Mouse (Mus musculus): ENCODE measurements around the gene Tmem131l. TPM values are rescaled to one million over a fixed set of nuclear protein-coding genes. Genes with fewer than 3 reads are reported as not detected.
"Not testable (repeated sequence)": the region's sequence is repeated elsewhere in the genome, so short reads cannot be mapped to it uniquely, and the experiment has no call there.

Gene Tmem131l
- polyA plus RNA-seq, 1 experiment from 2014 or later, result 81.5 TPM

DNA sequence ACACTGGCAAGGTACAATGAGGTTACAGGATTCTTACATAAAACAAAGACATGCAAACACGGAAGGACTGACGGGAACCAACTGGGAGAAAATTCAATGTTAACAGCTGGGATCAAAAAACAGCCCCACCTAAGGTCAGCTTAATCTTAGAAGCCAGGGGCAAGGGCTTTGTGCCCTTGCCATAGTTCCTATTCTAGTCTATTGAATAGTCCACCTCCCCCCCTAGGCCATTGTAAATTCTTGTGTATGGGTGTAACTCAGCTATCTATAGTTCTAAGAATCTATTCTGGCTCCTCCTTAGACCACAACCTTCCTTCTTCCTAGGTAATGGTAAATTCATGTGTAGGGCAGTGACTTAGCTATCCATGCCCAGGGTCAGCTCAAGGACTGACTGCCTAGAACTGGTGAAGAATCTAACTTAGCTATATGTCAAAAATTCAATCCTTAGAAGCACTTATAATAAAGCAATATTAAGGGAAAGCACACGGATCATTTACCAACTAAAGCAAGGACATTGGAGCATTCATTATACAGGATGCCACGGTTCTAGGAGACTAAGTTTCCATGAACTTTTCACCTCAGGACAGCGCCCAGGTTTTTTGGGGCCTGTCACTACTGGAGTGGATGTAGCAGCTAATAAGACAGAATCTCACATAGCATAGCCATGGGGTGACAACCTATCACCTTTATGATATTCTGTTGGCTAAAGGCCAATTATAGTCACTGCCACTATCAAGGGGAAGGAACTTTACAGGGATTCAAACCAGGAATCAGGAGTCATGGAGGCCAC is 160.5 kb downstream of the Tmem131l start:
- H3K9me3 ChIP-seq (replicated peaks); H3K27ac ChIP-seq; H3K9ac ChIP-seq; ATAC-seq (ENCODE audit: low FRiP score); H3K27me3 ChIP-seq; H3K4me1 ChIP-seq; H3K4me3 ChIP-seq; H3K4me2 ChIP-seq (replicated peaks); H3K36me3 ChIP-seq: not testable (repeated sequence)
- 74% methylated on average over 5 of the region's 5 CpGs for WGBS

DNA sequence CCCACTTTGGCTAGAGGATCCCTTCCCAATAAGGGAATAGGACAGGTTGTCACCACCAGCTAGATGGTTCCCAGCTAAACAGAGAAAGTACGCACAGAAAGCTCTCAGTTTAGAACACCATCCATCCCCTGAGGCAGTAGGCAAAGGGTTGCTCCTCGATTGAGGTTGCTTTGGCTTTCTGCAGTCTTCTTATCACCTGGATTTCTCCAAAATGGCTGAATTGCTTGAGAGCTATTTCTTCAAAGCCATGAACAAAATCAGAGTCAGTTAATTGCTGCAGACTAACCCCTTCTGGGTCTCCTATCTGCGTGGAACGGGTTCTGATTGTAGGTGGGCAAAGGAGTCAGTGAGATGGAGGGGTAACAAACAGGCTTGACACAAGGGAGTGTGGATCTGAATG is 161.2 kb downstream of the Tmem131l start:
- no peaks in the 10 kb centered on the region for H3K36me3 ChIP-seq
- no peaks in the 10 kb centered on the region for H3K27me3 ChIP-seq
- H3K4me3 ChIP-seq, result no peak overlapping the region
- WGBS, result 92% methylated on average over 4 of the region's 4 CpGs
- no peak overlapping the region for H3K27ac ChIP-seq
- H3K4me1 ChIP-seq, result no peaks in the 10 kb centered on the region
- H3K4me2 ChIP-seq (replicated peaks), result no peak overlapping the region
- no peak for ATAC-seq (ENCODE audit: low FRiP score)
- no peaks in the 10 kb centered on the region for H3K9me3 ChIP-seq (replicated peaks)
- no peak overlapping the region for H3K9ac ChIP-seq

DNA sequence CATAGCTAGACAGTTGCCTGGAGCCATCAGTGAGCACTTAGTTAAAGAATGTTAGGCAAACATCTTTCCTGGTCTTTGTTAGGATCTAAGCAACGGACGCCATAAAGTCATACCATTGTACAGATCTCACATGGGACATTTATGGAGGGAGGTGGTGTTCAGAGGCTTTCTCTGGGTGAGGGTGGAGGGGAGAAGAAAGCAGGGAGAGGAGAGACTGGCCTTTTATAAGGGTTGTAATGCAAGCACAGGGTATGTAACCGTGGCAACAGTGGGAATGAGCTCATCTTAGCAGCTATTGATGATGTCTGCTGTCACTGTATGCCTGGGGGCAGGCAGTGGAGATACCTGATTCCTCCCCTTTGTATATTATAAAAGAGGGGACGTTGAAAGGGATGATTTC is 163.7 kb downstream of the Tmem131l start:
- Histone ChIP-seq H3K27ac (no peak overlapping the region), H3K4me2 (replicated peaks) (no peak overlapping the region), H3K36me3 (no peaks in the 10 kb centered on the region), H3K27me3 (no peaks in the 10 kb centered on the region), H3K9ac (no peak overlapping the region), H3K4me1 (no peaks in the 10 kb centered on the region), H3K4me3 (no peak overlapping the region), H3K9me3 (replicated peaks) (no peaks in the 10 kb centered on the region; the same call in 1 of the 2 replicates)
- ATAC-seq (ENCODE audit: low FRiP score), result no peak
- WGBS, result 72% methylated on average over 4 of the region's 4 CpGs

DNA sequence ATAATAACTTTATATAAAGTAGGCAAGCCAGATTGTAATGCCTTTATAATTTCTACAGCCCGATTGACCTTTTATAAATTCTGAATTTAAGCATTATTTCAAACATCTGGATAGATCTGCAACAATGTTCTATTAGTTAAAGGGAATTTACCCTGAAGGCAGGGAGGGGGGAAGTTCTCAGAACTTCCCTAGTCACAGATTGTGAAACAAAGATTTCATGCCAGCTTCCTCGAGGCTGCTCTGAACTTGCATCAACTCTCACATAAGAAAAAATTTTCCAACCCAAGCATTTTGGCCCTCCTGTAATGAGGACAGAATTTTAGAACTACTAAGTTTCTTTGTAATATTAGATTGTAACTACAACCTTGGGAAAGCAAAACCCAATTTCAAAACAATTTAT is 164.9 kb downstream of the Tmem131l start:
- not testable (repeated sequence) for H3K27ac ChIP-seq

DNA sequence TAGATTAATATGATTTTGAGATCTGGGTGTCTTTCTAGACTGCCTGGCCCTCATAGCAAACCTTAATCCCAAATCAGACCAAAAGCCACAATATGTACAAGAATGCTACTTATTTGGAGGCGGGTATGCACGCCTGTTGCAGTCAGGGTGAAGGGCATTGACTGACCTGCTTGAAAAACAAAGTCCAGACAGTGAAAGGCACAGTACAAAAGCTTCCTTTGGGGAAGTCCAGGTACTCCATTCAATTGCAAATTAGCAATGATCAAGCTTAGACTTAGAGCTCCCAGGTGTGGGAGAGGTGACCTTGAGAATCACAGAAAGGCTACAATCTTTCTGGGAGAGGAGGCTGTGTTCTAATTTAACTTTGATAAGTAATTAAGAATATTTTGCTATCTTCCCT is 167.1 kb downstream of the Tmem131l start:
- not testable (repeated sequence) for H3K27ac ChIP-seq; H3K9ac ChIP-seq; H3K27me3 ChIP-seq; H3K36me3 ChIP-seq; H3K9me3 ChIP-seq (replicated peaks); ATAC-seq (ENCODE audit: low FRiP score); H3K4me3 ChIP-seq; H3K4me2 ChIP-seq (replicated peaks); H3K4me1 ChIP-seq
- WGBS, result 85% methylated on average over 2 of the region's 2 CpGs

More for the DNA sequence above, 164.9 kb downstream of the Tmem131l start:
- H3K4me3 ChIP-seq; H3K4me2 ChIP-seq (replicated peaks); H3K36me3 ChIP-seq; H3K4me1 ChIP-seq; H3K9me3 ChIP-seq (replicated peaks); H3K9ac ChIP-seq; H3K27me3 ChIP-seq; ATAC-seq (ENCODE audit: low FRiP score): not testable (repeated sequence)
- 92% methylated on average over 2 of the region's 2 CpGs for WGBS

DNA sequence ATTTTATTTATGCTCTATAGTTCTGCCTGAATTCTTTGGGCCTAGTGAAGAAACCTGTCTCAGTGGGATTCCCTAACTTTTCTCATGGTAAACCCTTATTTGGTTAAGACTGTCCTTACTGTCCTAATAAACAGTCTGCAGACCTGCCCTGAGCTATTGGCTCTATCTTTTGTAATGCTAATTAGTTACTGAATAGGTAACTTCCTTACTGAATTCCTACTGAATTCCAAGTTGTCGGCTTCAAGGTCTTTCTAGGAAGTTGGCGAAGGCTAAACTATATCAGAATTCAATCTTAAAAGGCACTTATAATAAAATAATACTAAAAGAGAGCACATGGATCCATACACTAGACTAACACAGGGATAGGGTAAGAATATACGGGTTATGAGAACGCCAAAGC is 168.0 kb downstream of the Tmem131l start:
- H3K27ac ChIP-seq; H3K36me3 ChIP-seq; H3K9me3 ChIP-seq (replicated peaks); H3K4me2 ChIP-seq (replicated peaks); H3K4me1 ChIP-seq; ATAC-seq (ENCODE audit: low FRiP score); H3K27me3 ChIP-seq; H3K4me3 ChIP-seq; H3K9ac ChIP-seq: not testable (repeated sequence)
- 95% methylated on average over 4 of the region's 4 CpGs for WGBS

DNA sequence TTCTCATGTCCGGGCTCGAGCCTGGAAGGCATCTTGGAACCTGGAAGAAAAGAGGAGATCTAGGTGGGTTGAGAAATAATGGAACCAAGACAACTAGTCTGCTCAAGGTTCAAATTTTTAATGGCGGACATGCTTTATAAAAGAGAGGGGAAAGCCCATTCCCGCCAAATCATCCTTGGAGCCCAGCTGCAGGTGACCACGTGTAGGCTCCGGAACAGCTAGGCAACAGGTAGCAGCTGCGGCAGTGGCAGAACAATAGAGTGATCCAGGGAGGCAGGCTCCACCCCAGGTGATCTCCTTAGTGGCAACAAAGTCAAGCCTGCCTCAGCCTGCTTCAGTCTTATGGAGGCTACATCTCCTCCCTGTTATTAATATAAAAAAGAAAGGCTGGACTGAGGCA is 168.4 kb downstream of the Tmem131l start:
- not testable (repeated sequence) for H3K4me2 ChIP-seq (replicated peaks); H3K9me3 ChIP-seq (replicated peaks)
- 89% methylated on average over 7 of the region's 7 CpGs for WGBS

DNA sequence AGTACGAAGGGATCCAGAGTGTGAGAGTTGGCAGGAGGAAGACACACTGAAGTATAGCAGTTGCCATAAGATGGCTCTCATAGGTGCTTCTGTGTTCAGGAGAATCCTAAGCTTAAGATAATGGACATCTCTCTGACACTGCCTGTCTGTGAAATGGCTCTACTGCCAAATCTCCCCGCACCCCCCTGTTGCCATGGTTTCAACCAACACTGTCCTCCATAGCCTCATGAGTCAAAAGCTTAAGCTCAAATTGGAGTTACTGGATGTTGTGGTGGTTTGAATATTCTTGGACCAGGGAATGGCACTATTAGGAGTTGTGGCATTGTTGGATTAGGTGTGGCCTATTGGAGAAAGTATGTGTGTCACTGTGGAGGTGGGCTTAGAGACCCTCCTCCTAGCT is 170.2 kb downstream of the Tmem131l start:
- no peaks in the 10 kb centered on the region; the same call in 1 of the 2 replicates for H3K9me3 ChIP-seq (replicated peaks)
- H3K27me3 ChIP-seq, result no peaks in the 10 kb centered on the region
- no peak overlapping the region for H3K4me3 ChIP-seq
- H3K9ac ChIP-seq, result no peak overlapping the region
- no peaks in the 10 kb centered on the region for H3K36me3 ChIP-seq
- no peak overlapping the region for H3K4me2 ChIP-seq (replicated peaks)
- no peak for ATAC-seq (ENCODE audit: low FRiP score)
- 97% methylated on average over 2 of the region's 2 CpGs for WGBS
- H3K4me1 ChIP-seq, result no peaks in the 10 kb centered on the region
- H3K27ac ChIP-seq, result no peak overlapping the region

More for the DNA sequence above, 168.4 kb downstream of the Tmem131l start:
- not testable (repeated sequence) for H3K4me1 ChIP-seq; H3K27me3 ChIP-seq; ATAC-seq (ENCODE audit: low FRiP score); H3K27ac ChIP-seq; H3K36me3 ChIP-seq; H3K9ac ChIP-seq; H3K4me3 ChIP-seq

DNA sequence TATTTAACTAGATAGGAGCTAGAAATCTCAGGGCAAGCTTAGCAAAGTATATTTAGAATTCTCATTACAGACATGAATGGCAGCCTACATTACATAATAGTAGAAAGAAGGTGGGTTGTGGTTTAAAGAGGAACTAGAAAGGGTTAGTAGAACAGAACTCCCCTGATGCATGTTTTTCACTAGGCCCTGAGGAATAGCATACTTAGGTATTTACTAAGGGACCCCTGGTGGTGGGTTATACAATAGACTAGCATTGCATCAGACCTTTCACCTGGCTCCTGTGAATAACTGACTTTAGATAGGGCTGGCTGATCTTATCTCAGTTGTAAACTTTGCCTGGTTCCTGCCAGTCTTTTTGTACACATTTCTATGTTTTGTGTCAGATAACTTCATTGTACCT is 172.9 kb downstream of the Tmem131l start:
- not testable (repeated sequence) for H3K4me3 ChIP-seq; H3K9me3 ChIP-seq (replicated peaks); H3K36me3 ChIP-seq; H3K27ac ChIP-seq; H3K9ac ChIP-seq; H3K27me3 ChIP-seq; H3K4me1 ChIP-seq; ATAC-seq (ENCODE audit: low FRiP score); H3K4me2 ChIP-seq (replicated peaks)

DNA sequence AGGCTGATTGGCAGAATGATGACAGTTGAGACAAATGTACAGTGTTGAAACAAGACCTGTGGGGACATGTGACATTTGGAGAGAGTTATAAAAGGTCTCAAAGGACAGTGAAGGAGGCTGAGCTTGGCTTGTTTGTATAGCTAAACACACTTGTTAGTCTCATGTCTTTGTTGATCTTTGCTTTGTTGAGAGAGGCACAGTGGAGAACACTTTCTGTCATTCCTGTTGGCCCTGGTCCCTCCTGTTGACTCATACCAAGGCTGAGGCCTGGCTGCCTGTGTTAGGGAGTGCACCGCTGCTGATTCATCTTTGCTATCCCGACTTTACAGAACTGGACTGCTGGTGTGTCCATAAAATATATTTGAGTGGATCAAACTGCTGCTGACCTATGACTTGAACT is 174.8 kb downstream of the Tmem131l start:
- H3K9ac ChIP-seq, result no peak overlapping the region
- H3K27ac ChIP-seq, result no peak overlapping the region
- WGBS, result 90% methylated on average over 2 of the region's 2 CpGs
- H3K9me3 ChIP-seq (replicated peaks), result no peaks in the 10 kb centered on the region
- H3K4me1 ChIP-seq, result no peaks in the 10 kb centered on the region
- ATAC-seq (ENCODE audit: low FRiP score), result no peak
- no peaks in the 10 kb centered on the region for H3K36me3 ChIP-seq
- H3K4me2 ChIP-seq (replicated peaks), result no peak overlapping the region
- H3K27me3 ChIP-seq, result no peaks in the 10 kb centered on the region
- no peak overlapping the region for H3K4me3 ChIP-seq

DNA sequence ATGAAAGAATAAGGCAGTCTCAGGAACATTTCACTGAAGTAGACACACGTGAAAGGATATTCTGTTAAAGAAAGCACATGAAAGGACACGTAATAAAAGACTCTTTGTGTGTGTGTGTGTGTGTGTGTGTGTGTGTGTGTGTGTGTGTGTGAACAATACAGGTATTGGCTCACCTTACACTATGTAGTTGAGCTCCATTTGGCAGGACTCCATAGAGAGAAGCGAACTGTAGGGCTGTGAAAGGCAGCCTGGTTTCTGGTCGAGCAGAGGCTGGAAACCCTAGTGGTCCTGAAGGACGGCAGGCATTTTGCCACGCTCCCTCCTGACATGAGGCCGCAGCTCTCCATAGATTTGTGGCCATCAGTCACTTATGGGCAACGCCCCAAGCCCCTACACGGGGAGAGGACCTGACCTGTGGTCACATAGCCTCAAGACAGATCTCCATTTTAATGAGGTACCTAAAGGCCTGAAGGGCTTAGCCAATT is 175.9 kb downstream of the Tmem131l start:
- Histone ChIP-seq H3K4me2 (replicated peaks) (no peak overlapping the region), H3K9me3 (replicated peaks) (no peaks in the 10 kb centered on the region), H3K36me3 (no peaks in the 10 kb centered on the region), H3K4me3 (no peak overlapping the region), H3K4me1 (no peaks in the 10 kb centered on the region), H3K9ac (no peak overlapping the region), H3K27me3 (no peaks in the 10 kb centered on the region), H3K27ac (no peak overlapping the region)
- ATAC-seq (ENCODE audit: low FRiP score), result no peak
- 76% methylated on average over 9 of the region's 9 CpGs for WGBS

DNA sequence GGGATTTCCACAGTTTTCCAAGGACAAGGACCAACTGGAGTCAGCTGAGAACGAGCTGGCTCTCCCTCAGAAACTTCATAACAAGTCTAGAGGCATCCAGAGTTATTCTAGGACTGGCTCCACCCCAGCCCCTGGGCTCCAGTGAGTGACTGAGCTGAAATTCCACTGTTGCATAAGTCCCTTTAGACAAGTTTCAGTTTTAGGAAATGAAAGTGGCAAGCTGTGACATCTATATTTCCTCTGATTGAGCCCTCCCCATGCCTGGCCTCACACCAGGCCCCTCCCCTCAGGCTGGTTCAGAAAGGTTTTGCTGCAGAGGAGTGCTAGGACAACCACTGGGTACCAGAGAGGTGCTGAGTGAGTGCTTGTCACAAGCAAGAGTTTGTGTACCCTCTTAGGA is 177.0 kb downstream of the Tmem131l start:
- H3K9ac ChIP-seq, result no peak overlapping the region
- no peaks in the 10 kb centered on the region for H3K36me3 ChIP-seq
- 70% methylated on average over 1 of the region's 1 CpGs for WGBS
- no peaks in the 10 kb centered on the region for H3K27me3 ChIP-seq
- no peak for ATAC-seq (ENCODE audit: low FRiP score)
- H3K9me3 ChIP-seq (replicated peaks), result no peaks in the 10 kb centered on the region
- no peak overlapping the region for H3K27ac ChIP-seq
- no peak overlapping the region for H3K4me2 ChIP-seq (replicated peaks)
- H3K4me1 ChIP-seq, result no peaks in the 10 kb centered on the region
- H3K4me3 ChIP-seq, result no peak overlapping the region

DNA sequence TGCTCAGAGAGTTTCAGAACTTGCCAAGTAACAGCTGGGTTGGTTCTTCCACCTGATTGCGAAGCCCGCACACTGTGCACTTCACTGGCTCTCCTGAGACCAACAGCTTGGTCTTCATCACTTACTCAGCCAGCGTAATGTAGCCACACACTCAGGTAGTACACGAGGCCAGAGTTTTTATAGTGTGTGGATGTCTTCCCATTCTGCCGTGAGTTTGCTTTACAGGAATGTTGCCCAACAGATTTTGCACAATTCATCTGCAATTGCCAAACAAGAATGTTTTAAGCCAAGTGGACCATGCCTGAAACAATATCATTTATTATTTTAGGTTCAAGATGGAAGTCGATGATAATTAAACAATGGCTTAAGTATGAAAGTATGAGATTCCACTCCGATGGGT is 180.4 kb downstream of the Tmem131l start:
- H3K4me1 ChIP-seq, result no peaks in the 10 kb centered on the region
- WGBS, result 94% methylated on average over 7 of the region's 7 CpGs

More for the DNA sequence above, 180.4 kb downstream of the Tmem131l start:
- no peaks in the 10 kb centered on the region for H3K36me3 ChIP-seq
- H3K27ac ChIP-seq, result no peak overlapping the region
- H3K4me2 ChIP-seq (replicated peaks), result no peak overlapping the region
- no peaks in the 10 kb centered on the region for H3K9me3 ChIP-seq (replicated peaks)
- H3K9ac ChIP-seq, result no peak overlapping the region
- ATAC-seq (ENCODE audit: low FRiP score), result no peak
- no peaks in the 10 kb centered on the region for H3K27me3 ChIP-seq
- H3K4me3 ChIP-seq, result no peak overlapping the region
